Mouse (Mus musculus): ENCODE data around the gene Lrrc32. TPM values are rescaled to one million over a fixed set of nuclear protein-coding genes. Genes with fewer than 3 reads are reported as not detected.

Lrrc32 gene
- polyA plus RNA-seq, 1 experiment from 2014 or later = 2.3 TPM

GRCm38 (mm10) chr7:98542267-98542666, 53.2 kb downstream of the Lrrc32 start:
- 94% methylated on average over 3 of the region's 3 CpGs for WGBS
- Histone ChIP-seq H3K27ac (replicated peaks) (no peak overlapping the region), H3K9ac (replicated peaks) (no peak overlapping the region), H3K27me3 (no peaks in the 10 kb centered on the region), H3K36me3 (no peaks in the 10 kb centered on the region), H3K4me3 (no peak overlapping the region), H3K4me1 (peaks cover 6% of the 10 kb centered on the region; the same call in 1 of the 2 replicates), H3K9me3 (no peaks in the 10 kb centered on the region), H3K4me2 (replicated peaks) (no peak overlapping the region)
- ATAC-seq (replicated peaks) = no peak

GRCm38 (mm10) chr7:98542731-98543142, 53.7 kb downstream of the Lrrc32 start:
- Histone ChIP-seq H3K4me2 (replicated peaks) (no peak overlapping the region), H3K4me1 (peaks cover 5% of the 10 kb centered on the region; the same call in 1 of the 2 replicates), H3K36me3 (no peaks in the 10 kb centered on the region), H3K9ac (replicated peaks) (no peak overlapping the region), H3K27ac (replicated peaks) (no peak overlapping the region), H3K4me3 (no peak overlapping the region), H3K27me3 (no peaks in the 10 kb centered on the region), H3K9me3 (no peaks in the 10 kb centered on the region)
- no peak for ATAC-seq (replicated peaks)
- 81% methylated on average over 6 of the region's 6 CpGs for whole genome bisulfite sequencing

- Histone ChIP-seq H3K4me1 (no peaks in the 10 kb centered on the region), H3K27ac (replicated peaks) (no peak overlapping the region), H3K27me3 (no peaks in the 10 kb centered on the region), H3K4me3 (no peak overlapping the region), H3K9me3 (no peaks in the 10 kb centered on the region), H3K4me2 (replicated peaks) (no peak overlapping the region), H3K9ac (replicated peaks) (no peak overlapping the region), H3K36me3 (no peaks in the 10 kb centered on the region)
- WGBS = 63% methylated on average over 11 of the region's 11 CpGs
- no peak for ATAC-seq (replicated peaks)
These were observed 54.8 kb downstream of the Lrrc32 start for GRCm38 (mm10) chr7:98543853-98544370.

- no peak for ATAC-seq (replicated peaks)
These were observed 55.5 kb downstream of the Lrrc32 start for GRCm38 (mm10) chr7:98544556-98544955.

GRCm38 (mm10) chr7:98548839-98549238, 59.8 kb downstream of the Lrrc32 start:
- no peaks in the 10 kb centered on the region for H3K36me3 ChIP-seq
- no peaks in the 10 kb centered on the region for H3K4me1 ChIP-seq
- no peak overlapping the region for H3K4me2 ChIP-seq (replicated peaks)
- H3K27ac ChIP-seq (replicated peaks) = no peak overlapping the region
- H3K4me3 ChIP-seq = no peak overlapping the region
- WGBS = 37% methylated on average over 3 of the region's 3 CpGs
- ATAC-seq (replicated peaks) = no peak
- no peaks in the 10 kb centered on the region for H3K9me3 ChIP-seq
- no peaks in the 10 kb centered on the region for H3K27me3 ChIP-seq
- no peak overlapping the region for H3K9ac ChIP-seq (replicated peaks)

More at GRCm38 (mm10) chr7:98544556-98544955, 55.5 kb downstream of the Lrrc32 start:
- no peaks in the 10 kb centered on the region for H3K36me3 ChIP-seq
- WGBS = 84% methylated on average over 3 of the region's 3 CpGs
- H3K27me3 ChIP-seq = no peaks in the 10 kb centered on the region
- H3K4me2 ChIP-seq (replicated peaks) = no peak overlapping the region
- no peaks in the 10 kb centered on the region for H3K4me1 ChIP-seq
- no peak overlapping the region for H3K4me3 ChIP-seq
- H3K9me3 ChIP-seq = no peaks in the 10 kb centered on the region
- H3K27ac ChIP-seq (replicated peaks) = no peak overlapping the region
- H3K9ac ChIP-seq (replicated peaks) = no peak overlapping the region

- Histone ChIP-seq H3K4me2 (replicated peaks) (no peak overlapping the region), H3K4me1 (no peaks in the 10 kb centered on the region), H3K27ac (replicated peaks) (no peak overlapping the region), H3K9me3 (no peaks in the 10 kb centered on the region), H3K36me3 (no peaks in the 10 kb centered on the region), H3K27me3 (no peaks in the 10 kb centered on the region), H3K4me3 (no peak overlapping the region), H3K9ac (replicated peaks) (no peak overlapping the region)
- WGBS = 51% methylated on average over 2 of the region's 2 CpGs
- ATAC-seq (replicated peaks) = no peak
These were observed 61.5 kb downstream of the Lrrc32 start for GRCm38 (mm10) chr7:98550596-98550995.

GRCm38 (mm10) chr7:98551041-98551440, 62.0 kb downstream of the Lrrc32 start:
- no peaks in the 10 kb centered on the region for H3K9me3 ChIP-seq
- H3K9ac ChIP-seq (replicated peaks) = no peak overlapping the region
- no peaks in the 10 kb centered on the region for H3K36me3 ChIP-seq
- H3K4me1 ChIP-seq = no peaks in the 10 kb centered on the region
- no peak overlapping the region for H3K4me3 ChIP-seq
- ATAC-seq (replicated peaks) = no peak
- WGBS = 68% methylated on average over 3 of the region's 3 CpGs
- H3K4me2 ChIP-seq (replicated peaks) = no peak overlapping the region
- H3K27ac ChIP-seq (replicated peaks) = no peak overlapping the region
- no peaks in the 10 kb centered on the region for H3K27me3 ChIP-seq

Other genes with a start within 250 kb of the Lrrc32 start
- 9.1 and 10.8 TPM in 2 replicates for gene Acer3, start 168.1 kb upstream of the Lrrc32 start, polyA plus RNA-seq (2015; fragmentation: Nextera tagmentation; extraction: Ambion mirVana)
- gene Tsku, start 128.0 kb upstream of the Lrrc32 start, polyA plus RNA-seq (2015; fragmentation: Nextera tagmentation; extraction: Ambion mirVana) = 7.9 and 8.6 TPM in 2 replicates
- gene Gucy2d, start 48.9 kb upstream of the Lrrc32 start, polyA plus RNA-seq (2015; fragmentation: Nextera tagmentation; extraction: Ambion mirVana) = not detected in 2 replicates
- 35.3 and 40.2 TPM in 2 replicates for gene Emsy, start 167.5 kb downstream of the Lrrc32 start, polyA plus RNA-seq (2015; fragmentation: Nextera tagmentation; extraction: Ambion mirVana)
- 49.0 and 54.9 TPM in 2 replicates for gene Thap12, start 213.8 kb downstream of the Lrrc32 start, polyA plus RNA-seq (2015; fragmentation: Nextera tagmentation; extraction: Ambion mirVana)

Data from forebrain, embryonic 15.5 days (tissue).